8 mouse cellular contexts compared by ENCODE assay signal in genomic region chr3:101304156-101304555, GRCm38 (mm10). TPM values are rescaled to one million over a fixed set of nuclear protein-coding genes. Genes with fewer than 3 reads are reported as not detected.
DNase-seq lines count a peak whose midpoint lies in the region; ATAC-seq and TF ChIP-seq lines count a peak whose summit lies in the region.
"Had no signal": no experiment of that assay in that cellular context is flagged by ENCODE, and none has a peak within 500 bp of the region (broad histone marks: within the 10 kb centered on the region; RNA-seq: fewer than 3 reads in every experiment).

No protein-coding gene starts in this region.

- H3K27me3 ChIP-seq in G1E (ENCODE audit: insufficient read depth, low read length) = peaks cover 12% of the 10 kb centered on the region
- H3K27me3 ChIP-seq in embryonic facial prominence, embryonic 12.5 days = no peaks in the 10 kb centered on the region
- H3K27me3 ChIP-seq in small intestine, adult 2 months (ENCODE audit: control insufficient read depth, insufficient read depth, low read length) = no peaks in the 10 kb centered on the region
- H3K27me3 ChIP-seq: lung, embryonic 15.5 days had no signal

- H3K9me3 ChIP-seq in G1E (replicated peaks) = no peaks in the 10 kb centered on the region
- H3K9me3 ChIP-seq in embryonic facial prominence, embryonic 12.5 days = no peaks in the 10 kb centered on the region
- H3K9me3 ChIP-seq: lung, embryonic 15.5 days had no signal

- intact Hi-C loops in heart, postnatal 10 days (cut with DNase I) = loop anchor here (1.0 to 5.0 kb wide), 2 partner anchors 158 to 508 kb away; no protein-coding TSS in a partner anchor

- H3K4me2 ChIP-seq in embryonic facial prominence, embryonic 12.5 days (replicated peaks) = peak overlapping the region; percentile 13; the same call in 1 of the 2 replicates
- H3K4me2 ChIP-seq: lung, embryonic 15.5 days had no signal

- no peak overlapping the region for H3K4me3 ChIP-seq in G1E (ENCODE audit: low read depth, low read length)
- no peak overlapping the region for H3K4me3 ChIP-seq in bone marrow, adult 2 months (replicated peaks; ENCODE audit: control insufficient read depth, low read depth, low read length)
- H3K4me3 ChIP-seq in embryonic facial prominence, embryonic 12.5 days = no peak overlapping the region
- H3K4me3 ChIP-seq in layer of hippocampus, adult 2 months = no peak overlapping the region
- no peak overlapping the region for H3K4me3 ChIP-seq in small intestine, adult 2 months (ENCODE audit: low read depth, low read length)
- H3K4me3 ChIP-seq: lung, embryonic 15.5 days had no signal

- H3K9ac ChIP-seq in embryonic facial prominence, embryonic 12.5 days = no peak overlapping the region
- H3K9ac ChIP-seq: lung, embryonic 15.5 days had no signal

- H3K27ac ChIP-seq in bone marrow, adult 2 months (ENCODE audit: control insufficient read depth, insufficient read depth, low read depth, low read length, poor library complexity) = no peak overlapping the region
- H3K27ac ChIP-seq in embryonic facial prominence, embryonic 12.5 days = no peak overlapping the region
- no peak overlapping the region for H3K27ac ChIP-seq in layer of hippocampus, adult 2 months
- no peak overlapping the region for H3K27ac ChIP-seq in small intestine, adult 2 months (ENCODE audit: insufficient read depth, low read depth, low read length)
- H3K27ac ChIP-seq: lung, embryonic 15.5 days had no signal

- H3K36me3 ChIP-seq in G1E (replicated peaks) = no peaks in the 10 kb centered on the region
- no peaks in the 10 kb centered on the region for H3K36me3 ChIP-seq in embryonic facial prominence, embryonic 12.5 days
- no peaks in the 10 kb centered on the region for H3K36me3 ChIP-seq in small intestine, adult 2 months (ENCODE audit: control insufficient read depth, insufficient read depth, low read length)
- H3K36me3 ChIP-seq: lung, embryonic 15.5 days had no signal

- ATAC-seq in G1E (ENCODE audit: extremely low read depth, insufficient number of reproducible peaks, low FRiP score, poor library complexity, severe bottlenecking) = peak; percentile 34; the same call in 1 of the 2 replicates
- no peak for ATAC-seq in embryonic facial prominence, embryonic 12.5 days (ENCODE audit: insufficient number of reproducible peaks, insufficient read depth, low FRiP score, low TSS enrichment)

- TF ChIP-seq CTCF in G1E (IDR thresholded peaks at IDR 0.05; ENCODE audit: low read depth, low read length) = peak; percentile 81
- peak; percentile 65; the same call in 1 of the 2 replicates for TF ChIP-seq CTCF in bone marrow, adult 2 months (IDR thresholded peaks at IDR 0.05; ENCODE audit: control insufficient read depth, insufficient read depth, low read length)
- TF ChIP-seq CTCF in layer of hippocampus, adult 2 months (conservative IDR thresholded peaks at IDR 0.05) = peak; percentile 81
- peak; percentile 67 for TF ChIP-seq CTCF in small intestine, adult 2 months (IDR thresholded peaks at IDR 0.05; ENCODE audit: extremely low read depth, insufficient read length, insufficient replicate concordance, low read depth, low read length)

- no peak for TF ChIP-seq POLR2A in bone marrow, adult 2 months (IDR thresholded peaks at IDR 0.05; ENCODE audit: borderline replicate concordance, control insufficient read depth, low read depth, low read length)
- TF ChIP-seq POLR2A in small intestine, adult 2 months (IDR thresholded peaks at IDR 0.05; ENCODE audit: low read depth, low read length) = no peak

- H3K4me1 ChIP-seq in G1E (ENCODE audit: insufficient read depth, low read depth, low read length) = peaks cover 39% of the 10 kb centered on the region
- no peaks in the 10 kb centered on the region; the same call in 1 of the 2 replicates for H3K4me1 ChIP-seq in bone marrow, adult 2 months (ENCODE audit: control insufficient read depth, insufficient read depth, low read length)
- H3K4me1 ChIP-seq in embryonic facial prominence, embryonic 12.5 days = peaks cover 37% of the 10 kb centered on the region
- H3K4me1 ChIP-seq in small intestine, adult 2 months (ENCODE audit: control insufficient read depth, insufficient read depth, insufficient read length, low read length) = no peaks in the 10 kb centered on the region

- DNase-seq in G1E (ENCODE audit: low spot score) = peak; percentile 67
- DNase-seq in heart, postnatal 10 days = peak; percentile 75 to 87
- peak; percentile 44 to 80 for DNase-seq in layer of hippocampus, adult 2 months (ENCODE audit: low spot score in 2 of 2)
- DNase-seq in lung, postnatal 36 days = peak; percentile 82

- 34% methylated on average over 8 of the region's 8 CpGs for WGBS in bone marrow, adult 2 months
- WGBS in embryonic facial prominence, embryonic 12.5 days = 9% methylated on average over 8 of the region's 8 CpGs
- 23% methylated on average over 8 of the region's 8 CpGs for WGBS in small intestine, adult 2 months

RNA-seq across cellular contexts. Expression of gene Cd2, which starts 16.4 kb away (rescaled TPM):
- not detected in 2 replicates for total RNA-seq in G1E (2014; fragmentation: Nextera tagmentation)
- 0.33 TPM in 1 of 2 replicates, not detected in the other for total RNA-seq in G1E (2017)
- not detected in 2 replicates for polyA plus RNA-seq in G1E (2012)
- 10.9 and 29.0 TPM in 2 replicates for polyA plus RNA-seq in bone marrow, adult 2 months (2011; ENCODE audit: insufficient read depth, insufficient read length, low replicate concordance, missing spikeins)
- not detected in 2 replicates for polyA plus RNA-seq in embryonic facial prominence, embryonic 12.5 days (2016; fragmentation: Nextera tagmentation; extraction: Ambion mirVana)
- total RNA-seq in heart, postnatal 10 days (2021) = 1 to 10 TPM; 1.3 to 1.4 TPM
- not detected for total RNA-seq in layer of hippocampus, adult 2 months (2021)
- 0.80 and 2.1 TPM in 2 replicates for polyA plus RNA-seq in small intestine, adult 2 months (2012; rRNA removed)
